Mouse (Mus musculus) central nervous system, embryonic 14 days (tissue): ENCODE measurements around the gene Galnt12. TPM values are rescaled to one million over a fixed set of nuclear protein-coding genes. Genes with fewer than 3 reads are reported as not detected.

ENCODE experiments used
- polyA plus RNA-seq: library from polyadenylated mRNA; depleted of rRNA; stranded (reverse); fragments of >200 nt; gene quantifications from 2 replicates; pipeline ENCODE4 v1.2.3, GENCODE M21; 2012; rRNA removed

Galnt12 gene
- polyA plus RNA-seq: 1.7 and 2.2 TPM in 2 replicates

GRCm38 (mm10) chr4:47091493-47092386, at the start of gene Galnt12:
Galnt12 (plus strand) TSS chr4:47091909.

GRCm38 (mm10) chr4:47056791-47057509, 34.8 kb upstream of the Galnt12 start, which contains the start of gene Anks6:
Anks6 (minus strand) TSS chr4:47057427.

Other genes starting within 250 kb of the Galnt12 start
- gene Gabbr2, start 100.0 kb upstream of the Galnt12 start, polyA plus RNA-seq: 10.5 and 14.2 TPM in 2 replicates
- 14.4 and 15.8 TPM in 2 replicates for gene Anks6, start 34.5 kb upstream of the Galnt12 start, polyA plus RNA-seq
- 12.9 and 31.9 TPM in 2 replicates for gene Col15a1, start 116.3 kb downstream of the Galnt12 start, polyA plus RNA-seq